Mouse (Mus musculus) hindbrain, embryonic 11.5 days (tissue): ENCODE results near the gene Tex19.1. TPM values are rescaled to one million over a fixed set of nuclear protein-coding genes. Genes with fewer than 3 reads are reported as not detected.

Source experiments
- ATAC-seq: fragments of 200-750 bp; cut with Nextera tagmentation; 2 replicates; pipeline ENCODE4 v1.8.0; 2017; ENCODE audit warnings: mild to moderate bottlenecking, moderate TSS enrichment, moderate library complexity; ENCODE audit not compliant: low FRiP score
- DNase-seq: peaks from one replicate; pipeline ENCODE4 v3.0.0-alpha.2; 2015; ENCODE audit warnings: low spot score
- H3K27ac ChIP-seq: fragments of 300-500 bp; sonication (generic); 2 replicates; pipeline ENCODE4 v1.5.1; 2014; ENCODE audit warnings: mild to moderate bottlenecking, low read depth, low read length
- H3K27me3 ChIP-seq: fragments of 300-500 bp; sonication (generic); 2 replicates; pipeline ENCODE4 v1.6.1; 2014; ENCODE audit warnings: mild to moderate bottlenecking, low read length, moderate library complexity, mixed read lengths; ENCODE audit not compliant: control insufficient read depth, insufficient read depth
- H3K36me3 ChIP-seq: fragments of 300-500 bp; sonication (generic); 2 replicates; pipeline ENCODE4 v1.6.1; 2014; ENCODE audit warnings: mild to moderate bottlenecking, low read length, moderate library complexity, mixed read lengths; ENCODE audit not compliant: control insufficient read depth, insufficient read depth
- H3K4me1 ChIP-seq: fragments of 300-500 bp; sonication (generic); replicated peaks from 2 replicates; pipeline ENCODE4 v1.6.1; 2014; ENCODE audit warnings: low read length, mixed read lengths; ENCODE audit not compliant: control insufficient read depth, insufficient read depth
- H3K4me2 ChIP-seq: fragments of 300-500 bp; sonication (generic); replicated peaks from 2 replicates; pipeline ENCODE4 v1.6.1; 2014; ENCODE audit warnings: mild to moderate bottlenecking, low read depth, low read length
- H3K4me3 ChIP-seq: fragments of 300-500 bp; sonication (generic); 2 replicates; pipeline ENCODE4 v1.5.1; 2014; ENCODE audit warnings: low read depth, low read length
- H3K9ac ChIP-seq: fragments of 300-500 bp; sonication (generic); 2 replicates; pipeline ENCODE4 v1.6.1; 2014; ENCODE audit warnings: low read depth, low read length
- H3K9me3 ChIP-seq: fragments of 300-500 bp; sonication (generic); 2 replicates; pipeline ENCODE4 v1.6.1; 2016; ENCODE audit warnings: low read length; ENCODE audit not compliant: control insufficient read depth
- WGBS: fragments of 180-500 bp; shearing (Covaris S2); extraction: QIAGEN DNeasy Blood & Tissue Kit; methylation state at CpG from one replicate; pipeline ENCODE4 v1.1.7; 2014; 5-methylcytosine and 5-hydroxymethylcytosine counted together
- polyA plus RNA-seq: library from polyadenylated mRNA; unstranded; fragments of >200 nt; fragmentation: Nextera tagmentation; extraction: Ambion mirVana; gene quantifications from 2 replicates; pipeline ENCODE4 v1.2.1, GENCODE M21; 2014

The Tex19.1 gene
- polyA plus RNA-seq, 1 experiment from 2014 or later: not detected

GRCm38 (mm10) chr11:121112091-121112775 lies 33.7 kb upstream of the Tex19.1 start:
- ATAC-seq (no peak), DNase-seq (no peak)
- no peaks in the 10 kb centered on the region for H3K36me3 ChIP-seq
- H3K9ac ChIP-seq: no peak overlapping the region
- no peaks in the 10 kb centered on the region for H3K4me1 ChIP-seq
- H3K4me2 ChIP-seq: no peak overlapping the region
- WGBS: 80% methylated on average over 5 of the region's 5 CpGs
- no peak overlapping the region for H3K27ac ChIP-seq
- no peaks in the 10 kb centered on the region for H3K9me3 ChIP-seq
- no peak overlapping the region for H3K4me3 ChIP-seq
- H3K27me3 ChIP-seq: no peaks in the 10 kb centered on the region

- no peak overlapping the region for H3K27ac ChIP-seq
- no peak for ATAC-seq
Measured at GRCm38 (mm10) chr11:121118106-121118505, 27.8 kb upstream of the Tex19.1 start.

DNA sequence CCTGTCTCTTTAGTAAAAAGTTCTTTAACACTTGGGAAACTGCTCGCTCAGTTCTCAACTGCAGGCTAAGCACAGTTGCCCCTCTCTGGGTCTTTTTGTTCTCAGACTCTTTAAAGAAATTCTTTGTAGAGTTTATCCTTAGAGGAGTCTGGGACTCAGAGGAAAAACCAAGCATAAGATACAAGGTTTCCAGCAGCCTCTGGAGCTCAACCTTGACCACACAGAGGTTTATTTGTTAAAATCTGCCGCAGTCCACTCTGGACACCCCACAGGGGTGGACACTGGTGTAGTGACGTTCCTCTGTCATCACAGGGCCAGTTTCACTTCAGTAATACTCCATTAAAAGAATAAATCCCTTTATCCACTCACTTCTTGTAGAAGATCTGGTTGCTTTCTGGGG lies 27.4 kb upstream of the Tex19.1 start, which contains the start of gene Tex19.2:
Tex19.2 (minus strand) TSS at position 101 of the 400 bp plus-strand sequence.
- Histone ChIP-seq H3K9me3 (no peaks in the 10 kb centered on the region), H3K4me1 (no peaks in the 10 kb centered on the region), H3K36me3 (no peaks in the 10 kb centered on the region), H3K4me3 (no peak within 1 kb of the TSS), H3K27ac (no peak within 1 kb of the TSS), H3K4me2 (no peak within 1 kb of the TSS), H3K27me3 (no peaks in the 10 kb centered on the region), H3K9ac (no peak within 1 kb of the TSS)
- no peak for DNase-seq
- WGBS: 70% methylated on average over 3 of the region's 3 CpGs
- ATAC-seq: no peak

More at GRCm38 (mm10) chr11:121118106-121118505, 27.8 kb upstream of the Tex19.1 start:
- Histone ChIP-seq H3K9me3 (no peaks in the 10 kb centered on the region), H3K9ac (no peak overlapping the region), H3K27me3 (no peaks in the 10 kb centered on the region), H3K4me3 (no peak overlapping the region), H3K4me2 (no peak overlapping the region), H3K4me1 (no peaks in the 10 kb centered on the region), H3K36me3 (no peaks in the 10 kb centered on the region)
- WGBS: 91% methylated on average over 18 of the region's 18 CpGs
- no peak for DNase-seq

DNA sequence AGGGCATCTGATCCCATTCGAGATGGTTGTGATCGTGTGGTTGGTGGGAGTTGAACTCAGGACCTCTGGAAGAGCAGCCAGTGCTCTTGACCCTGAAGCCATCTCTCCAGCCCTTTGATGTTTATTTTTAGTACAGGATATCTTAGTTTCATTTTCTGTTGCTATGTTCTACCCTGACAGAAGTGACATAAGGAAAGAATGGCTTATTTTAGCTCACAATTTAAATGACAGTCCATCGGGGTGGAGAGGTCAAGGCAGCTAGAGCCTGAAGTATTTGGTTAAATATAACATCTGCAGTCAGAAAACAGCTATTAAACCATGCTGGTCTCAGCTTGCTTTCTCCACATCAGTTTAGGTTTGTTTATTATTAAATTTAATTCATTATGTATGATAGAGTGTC lies 24.8 kb upstream of the Tex19.1 start:
- Histone ChIP-seq H3K9me3 (no peaks in the 10 kb centered on the region), H3K9ac (no peak overlapping the region), H3K27ac (no peak overlapping the region), H3K36me3 (no peaks in the 10 kb centered on the region), H3K4me1 (no peaks in the 10 kb centered on the region), H3K27me3 (no peaks in the 10 kb centered on the region), H3K4me2 (no peak overlapping the region), H3K4me3 (no peak overlapping the region)
- ATAC-seq: no peak
- DNase-seq: no peak
- 91% methylated on average over 3 of the region's 3 CpGs for WGBS

DNA sequence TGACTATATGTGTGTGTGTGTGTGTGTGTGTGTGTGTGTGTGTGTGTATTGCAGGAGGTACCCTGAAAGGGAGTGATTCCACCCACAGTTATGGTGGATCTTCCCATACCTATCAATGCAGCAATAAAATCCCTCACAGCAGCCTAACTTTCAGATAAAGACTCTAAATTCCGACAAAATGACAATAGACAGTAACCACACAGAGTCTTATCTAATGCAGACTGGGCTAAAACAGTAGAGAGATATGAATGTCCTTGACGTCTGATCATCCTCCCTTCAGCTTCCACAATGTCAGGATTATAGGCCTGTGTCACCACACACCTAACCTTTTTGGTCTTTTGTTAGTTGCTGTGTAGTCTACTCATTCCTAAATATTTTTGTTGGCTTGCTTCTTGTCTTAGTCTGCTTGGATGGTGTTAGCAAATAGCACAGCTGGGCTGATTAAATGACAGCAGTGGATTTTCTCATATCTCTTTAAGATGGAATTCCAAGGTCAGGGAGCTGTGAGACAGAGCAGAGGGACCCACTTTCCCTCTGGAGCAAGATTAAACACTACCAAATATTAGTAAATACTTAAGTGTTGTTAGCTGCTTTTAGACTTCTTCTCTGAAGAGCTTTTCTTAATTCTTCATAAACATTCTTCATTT lies 23.8 kb upstream of the Tex19.1 start:
- H3K27me3 ChIP-seq: no peaks in the 10 kb centered on the region
- no peaks in the 10 kb centered on the region for H3K4me1 ChIP-seq
- no peak overlapping the region for H3K4me2 ChIP-seq
- ATAC-seq: no peak
- no peaks in the 10 kb centered on the region for H3K9me3 ChIP-seq
- no peak for DNase-seq
- no peak overlapping the region for H3K4me3 ChIP-seq
- no peak overlapping the region for H3K27ac ChIP-seq
- H3K36me3 ChIP-seq: no peaks in the 10 kb centered on the region
- H3K9ac ChIP-seq: no peak overlapping the region
- 89% methylated on average over 2 of the region's 2 CpGs for WGBS

GRCm38 (mm10) chr11:121123438-121123837 lies 22.5 kb upstream of the Tex19.1 start:
- H3K27ac ChIP-seq: no peak overlapping the region
- H3K4me1 ChIP-seq: no peaks in the 10 kb centered on the region
- no peaks in the 10 kb centered on the region for H3K9me3 ChIP-seq
- H3K4me2 ChIP-seq: no peak overlapping the region
- no peak for DNase-seq
- WGBS: 84% methylated on average over 4 of the region's 4 CpGs
- no peak for ATAC-seq
- H3K9ac ChIP-seq: no peak overlapping the region
- no peaks in the 10 kb centered on the region for H3K36me3 ChIP-seq
- H3K4me3 ChIP-seq: no peak overlapping the region
- H3K27me3 ChIP-seq: no peaks in the 10 kb centered on the region

DNA sequence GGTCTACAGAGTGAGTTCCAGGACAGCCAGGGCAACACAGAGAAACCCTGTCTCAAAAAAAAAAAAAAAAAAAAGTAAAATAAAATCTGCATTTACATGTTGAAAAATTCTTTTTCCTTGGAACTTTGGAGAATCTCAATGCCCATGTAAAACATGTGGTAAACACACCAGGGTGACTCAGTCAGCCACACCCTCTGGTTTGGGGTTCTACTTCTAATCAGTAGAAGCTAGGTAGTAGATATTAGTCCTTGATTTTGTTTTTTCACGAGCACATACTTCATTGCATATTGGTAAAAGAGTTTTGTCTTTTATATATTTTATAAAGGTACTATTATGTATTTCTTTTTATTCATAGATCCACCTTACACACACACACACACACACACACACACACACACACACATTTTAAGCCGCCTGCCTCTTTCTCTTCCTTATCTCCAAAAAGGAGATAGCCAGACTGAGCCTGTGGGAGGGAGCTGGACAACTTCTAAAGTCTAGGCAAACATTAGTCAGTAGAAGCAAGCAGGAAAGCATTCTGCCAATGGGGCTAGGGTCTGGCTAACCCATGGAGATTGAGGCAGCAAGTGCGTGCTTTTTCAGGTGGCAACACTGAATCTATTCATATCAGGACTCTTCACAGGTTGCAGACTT lies 20.3 kb upstream of the Tex19.1 start:
- ATAC-seq (no peak), DNase-seq (no peak)
- H3K9ac ChIP-seq: no peak overlapping the region
- H3K27me3 ChIP-seq: no peaks in the 10 kb centered on the region
- no peak overlapping the region for H3K4me3 ChIP-seq
- H3K36me3 ChIP-seq: no peaks in the 10 kb centered on the region
- no peaks in the 10 kb centered on the region for H3K9me3 ChIP-seq
- no peak overlapping the region for H3K4me2 ChIP-seq
- H3K4me1 ChIP-seq: no peaks in the 10 kb centered on the region
- no peak overlapping the region for H3K27ac ChIP-seq
- WGBS: 88% methylated on average over 3 of the region's 3 CpGs

DNA sequence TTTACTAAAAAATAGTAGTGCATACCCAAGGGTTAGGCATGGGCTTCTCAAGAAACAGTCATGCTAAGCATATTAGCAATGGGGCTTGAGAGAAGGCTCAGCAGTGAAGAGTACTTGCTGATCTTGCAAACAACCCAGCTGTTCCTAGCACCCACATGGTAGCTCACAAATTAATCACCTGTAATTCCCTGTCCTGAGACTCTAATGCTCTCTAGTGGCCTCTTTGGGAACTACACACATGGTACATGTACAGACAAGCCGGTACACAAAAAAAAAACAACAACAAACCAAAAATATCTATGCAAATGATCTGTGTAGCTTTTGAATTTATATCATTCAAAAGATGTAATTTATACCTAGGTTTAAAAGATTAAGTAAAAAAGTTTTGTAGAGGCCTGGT lies 19.5 kb upstream of the Tex19.1 start:
- 62% methylated on average over 1 of the region's 1 CpGs for WGBS
- no peak for ATAC-seq
- no peak overlapping the region for H3K4me2 ChIP-seq

More for the DNA sequence above, 19.5 kb upstream of the Tex19.1 start:
- Histone ChIP-seq H3K27me3 (no peaks in the 10 kb centered on the region), H3K36me3 (no peaks in the 10 kb centered on the region), H3K9me3 (no peaks in the 10 kb centered on the region), H3K4me1 (no peaks in the 10 kb centered on the region), H3K9ac (no peak overlapping the region), H3K27ac (no peak overlapping the region), H3K4me3 (no peak overlapping the region)
- DNase-seq: peak; percentile 16
